Mouse (Mus musculus) hematopoietic multipotent progenitor cell, adult 10-12 weeks (in vitro differentiated cells): ENCODE results near the gene Nlrp2. TPM values are rescaled to one million over a fixed set of nuclear protein-coding genes. Genes with fewer than 3 reads are reported as not detected.

ENCODE experiments used
- polyA plus RNA-seq: library from polyadenylated mRNA; stranded (reverse); fragments of >175 nt; gene quantifications from 2 replicates; pipeline ENCODE4 v1.2.3, GENCODE M21; 2012; ENCODE audit warnings: low replicate concordance

The Nlrp2 gene
- polyA plus RNA-seq: not detected in 2 replicates

DNA sequence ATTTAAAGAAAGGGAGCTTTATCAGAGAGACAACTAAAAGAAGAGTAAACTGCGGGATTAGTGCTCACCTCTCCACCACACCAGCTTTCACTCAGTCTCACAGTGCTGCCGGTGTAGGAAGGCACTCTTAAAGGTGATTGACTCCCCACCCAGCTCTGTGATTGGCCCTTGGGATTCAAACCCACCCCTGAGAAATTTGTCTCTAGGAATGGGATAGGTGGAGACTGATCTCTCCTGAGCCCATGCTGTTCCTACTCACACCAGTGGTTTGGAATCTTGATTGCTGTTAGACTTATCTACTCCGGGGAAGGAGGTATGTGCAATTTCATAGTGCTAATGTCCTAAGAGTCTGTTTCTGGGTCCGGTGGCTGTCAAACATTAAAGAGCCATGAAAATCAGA lies at the start of gene Nlrp2:
Nlrp2 (minus strand) TSS at position 101 of the 400 bp plus-strand sequence.

DNA sequence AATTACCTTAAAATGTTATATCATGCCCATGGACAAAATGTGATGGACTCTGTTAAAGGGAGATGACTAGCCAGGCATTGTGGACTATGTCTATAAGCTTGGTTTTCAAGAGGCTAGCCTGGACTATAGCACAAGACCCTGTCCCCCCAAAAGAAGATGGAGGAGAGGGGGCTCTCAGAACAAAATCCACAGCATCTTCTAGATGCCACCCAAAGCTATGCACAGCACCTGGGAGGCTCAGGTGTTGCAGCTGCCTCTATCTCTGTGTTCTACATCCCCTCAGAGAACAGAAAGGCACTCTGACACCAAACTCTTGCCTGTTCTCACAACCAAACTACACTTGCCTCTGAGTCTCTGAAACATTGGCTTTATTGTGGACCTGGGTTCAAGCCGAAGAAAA lies 598 bp downstream of the Nlrp2 start, which contains the start of gene Gm5065:
Gm5065 (plus strand) TSS at position 301 of the 400 bp plus-strand sequence.

Other genes with a start within 250 kb of the Nlrp2 start
- not detected in 2 replicates for gene Rfpl4, start 234.1 kb downstream of the Nlrp2 start, polyA plus RNA-seq
- gene Rasl2-9, start 225.1 kb downstream of the Nlrp2 start, polyA plus RNA-seq: 0.20 and 0.23 TPM in 2 replicates
- not detected in 2 replicates for gene Vmn1r55, start 201.4 kb downstream of the Nlrp2 start, polyA plus RNA-seq
- gene Vmn1r56, start 154.3 kb downstream of the Nlrp2 start, polyA plus RNA-seq: not detected in 2 replicates
- not detected in 2 replicates for gene Vmn1r57, start 132.5 kb downstream of the Nlrp2 start, polyA plus RNA-seq
- not detected in 2 replicates for gene Gm5065, start 498 bp downstream of the Nlrp2 start, polyA plus RNA-seq
- gene Vmn1r58, start 62.4 kb upstream of the Nlrp2 start, polyA plus RNA-seq: not detected in 2 replicates
- gene Vmn1r59, start 105.7 kb upstream of the Nlrp2 start, polyA plus RNA-seq: not detected in 2 replicates
- gene Vmn2r28, start 142.9 kb upstream of the Nlrp2 start, polyA plus RNA-seq: not detected in 2 replicates
- not detected in 2 replicates for gene Vmn1r60, start 196.3 kb upstream of the Nlrp2 start, polyA plus RNA-seq